Mouse (Mus musculus): Measurements from ENCODE around the gene Pde4dip. TPM values are rescaled to one million over a fixed set of nuclear protein-coding genes. Genes with fewer than 3 reads are reported as not detected.

Pde4dip gene
- polyA plus RNA-seq, 1 experiment from 2014 or later: 44.7 TPM

GRCm38 (mm10) chr3:97789317-97789716, 99.2 kb downstream of the Pde4dip start:
- DNase-seq (ENCODE audit: low read depth, low spot score): no peak

GRCm38 (mm10) chr3:97776195-97776594, 112.3 kb downstream of the Pde4dip start:
- CTCF ChIA-PET: interaction anchor here (1.1 to 1.6 kb wide), 4 partner anchors 7 to 38 kb away, joined by 3 to 8 read pairs (median 3); no protein-coding TSS in a partner anchor
- ATAC-seq (peak; percentile 52), DNase-seq (ENCODE audit: low read depth, low spot score) (no peak)
- no peak for TF ChIP-seq CTCF (IDR thresholded peaks at IDR 0.05)
- POLR2A ChIA-PET: interaction anchor here (0.7 to 1.1 kb wide), 2 partner anchors 17 to 28 kb away, joined by 3 read pairs; no protein-coding TSS in a partner anchor
- in situ Hi-C loops (cut with MboI; ENCODE audit: low pct_unique_long_range_greater_than_20kb): no loop called here
- H3K27me3 ChIP-seq: no peaks in the 10 kb centered on the region

More at GRCm38 (mm10) chr3:97789317-97789716, 99.2 kb downstream of the Pde4dip start:
- H3K27me3 ChIP-seq: peaks cover 3% of the 10 kb centered on the region
- CTCF ChIA-PET: no interaction called here
- in situ Hi-C loops (cut with MboI; ENCODE audit: low pct_unique_long_range_greater_than_20kb): no loop called here
- POLR2A ChIA-PET: no interaction called here
- peak; percentile 45 for TF ChIP-seq CTCF (IDR thresholded peaks at IDR 0.05)
- ATAC-seq: no peak

- ATAC-seq (no peak), DNase-seq (ENCODE audit: low read depth, low spot score) (no peak)
- ChIA-PET POLR2A (interaction anchor here (0.7 to 1.1 kb wide), 2 partner anchors 16 to 28 kb away, joined by 3 read pairs; no protein-coding TSS in a partner anchor), CTCF (interaction anchor here (1.1 kb wide), 1 partner anchor 8 kb away, joined by 3 read pairs; no protein-coding TSS in a partner anchor)
- no peaks in the 10 kb centered on the region for H3K27me3 ChIP-seq
- no peak for TF ChIP-seq CTCF (IDR thresholded peaks at IDR 0.05)
- in situ Hi-C loops (cut with MboI; ENCODE audit: low pct_unique_long_range_greater_than_20kb): no loop called here
These were observed 112.8 kb downstream of the Pde4dip start for GRCm38 (mm10) chr3:97775742-97776141.

GRCm38 (mm10) chr3:97774861-97775260, 113.6 kb downstream of the Pde4dip start:
- in situ Hi-C loops (cut with MboI; ENCODE audit: low pct_unique_long_range_greater_than_20kb): no loop called here
- ATAC-seq (no peak), DNase-seq (ENCODE audit: low read depth, low spot score) (no peak)
- no peaks in the 10 kb centered on the region for H3K27me3 ChIP-seq
- POLR2A ChIA-PET: no interaction called here
- CTCF ChIA-PET: no interaction called here
- TF ChIP-seq CTCF (IDR thresholded peaks at IDR 0.05): no peak

GRCm38 (mm10) chr3:97767771-97768762, 120.4 kb downstream of the Pde4dip start:
- no peak for TF ChIP-seq CTCF (IDR thresholded peaks at IDR 0.05)
- in situ Hi-C loops (cut with MboI; ENCODE audit: low pct_unique_long_range_greater_than_20kb): loop anchor here (5.0 to 10.0 kb wide), 2 partner anchors 99 to 247 kb away; partner anchors contain the start of gene Notch2
- CTCF ChIA-PET: interaction anchor here (0.8 to 3.3 kb wide), 14 partner anchors 9 to 157 kb away, joined by 3 to 12 read pairs (median 6); partner anchors contain the start of gene Pde4dip
- POLR2A ChIA-PET: interaction anchor here (0.5 to 1.6 kb wide), 6 partner anchors 11 to 134 kb away, joined by 3 to 7 read pairs (median 4); no protein-coding TSS in a partner anchor
- peak; percentile 96 for DNase-seq (ENCODE audit: low read depth, low spot score)
- H3K27me3 ChIP-seq: no peaks in the 10 kb centered on the region
- ATAC-seq: peak; percentile 94

- no peaks in the 10 kb centered on the region for H3K27me3 ChIP-seq
- POLR2A ChIA-PET: interaction anchor here (0.5 to 2.2 kb wide), 8 partner anchors 10 to 134 kb away, joined by 3 to 7 read pairs (median 4); partner anchors contain the start of gene Sec22b
- in situ Hi-C loops (cut with MboI; ENCODE audit: low pct_unique_long_range_greater_than_20kb): loop anchor here (5.0 to 10.0 kb wide), 2 partner anchors 100 to 248 kb away; partner anchors contain the start of gene Notch2
- DNase-seq (ENCODE audit: low read depth, low spot score) (no peak), ATAC-seq (peak; percentile 42)
- CTCF ChIA-PET: interaction anchor here (0.8 to 3.3 kb wide), 8 partner anchors 10 to 121 kb away, joined by 3 to 12 read pairs (median 6); partner anchors contain the start of gene Pde4dip
- TF ChIP-seq CTCF (IDR thresholded peaks at IDR 0.05): no peak
These were observed 121.3 kb downstream of the Pde4dip start for GRCm38 (mm10) chr3:97767041-97767770.

- ATAC-seq (no peak), DNase-seq (ENCODE audit: low read depth, low spot score) (no peak)
- CTCF ChIA-PET: interaction anchor here (0.6 to 3.3 kb wide), 8 partner anchors 10 to 155 kb away, joined by 3 to 12 read pairs (median 4); partner anchors contain the start of gene Pde4dip
- H3K27me3 ChIP-seq: no peaks in the 10 kb centered on the region
- POLR2A ChIA-PET: interaction anchor here (0.7 to 2.2 kb wide), 5 partner anchors 10 to 159 kb away, joined by 3 to 7 read pairs (median 3); partner anchors contain the start of gene Sec22b
- in situ Hi-C loops (cut with MboI; ENCODE audit: low pct_unique_long_range_greater_than_20kb): loop anchor here (5.0 to 10.0 kb wide), 2 partner anchors 101 to 248 kb away; partner anchors contain the start of gene Notch2
- TF ChIP-seq CTCF (IDR thresholded peaks at IDR 0.05): no peak
These were observed 122.0 kb downstream of the Pde4dip start for GRCm38 (mm10) chr3:97766459-97766858.

- no peak for DNase-seq (ENCODE audit: low read depth, low spot score)
- ChIA-PET CTCF (interaction anchor here (0.8 to 2.2 kb wide), 2 partner anchors 14 to 51 kb away, joined by 3 to 5 read pairs; no protein-coding TSS in a partner anchor), POLR2A (interaction anchor here (0.6 to 1.0 kb wide), 2 partner anchors 12 to 228 kb away, joined by 3 to 8 read pairs; no protein-coding TSS in a partner anchor)
- in situ Hi-C loops (cut with MboI; ENCODE audit: low pct_unique_long_range_greater_than_20kb): loop anchor here (10.0 kb wide), 1 partner anchor 251 kb away; the partner anchor contains the start of gene Notch2
- no peak for TF ChIP-seq CTCF (IDR thresholded peaks at IDR 0.05)
- H3K27me3 ChIP-seq: no peaks in the 10 kb centered on the region
- no peak for ATAC-seq
These were observed 124.4 kb downstream of the Pde4dip start for GRCm38 (mm10) chr3:97764152-97764551.

- TF ChIP-seq CTCF (IDR thresholded peaks at IDR 0.05): no peak
- DNase-seq (ENCODE audit: low read depth, low spot score): no peak
- H3K27me3 ChIP-seq: no peaks in the 10 kb centered on the region
- in situ Hi-C loops (cut with MboI; ENCODE audit: low pct_unique_long_range_greater_than_20kb): loop anchor here (10.0 kb wide), 1 partner anchor 253 kb away; the partner anchor contains the start of gene Notch2
- ChIA-PET CTCF (interaction anchor here (0.9 to 1.4 kb wide), 4 partner anchors 9 to 152 kb away, joined by 4 read pairs; partner anchors contain the start of gene Chd1l), POLR2A (no interaction called here)
- no peak for ATAC-seq
These were observed 126.6 kb downstream of the Pde4dip start for GRCm38 (mm10) chr3:97761951-97762350.

Measured in Patski (cell line).